Mouse (Mus musculus) left cerebral cortex, adult 2 months (tissue): Measurements from ENCODE around the gene Tmem132c. TPM values are rescaled to one million over a fixed set of nuclear protein-coding genes. Genes with fewer than 3 reads are reported as not detected.

Experiments used
- DNase-seq, 2 experiments: peaks; one replicate each; pipeline ENCODE4 v3.0.0; 2021 to 2022; ENCODE audit warnings: low spot score in 2 of 2, mixed read lengths in 1 of 2; ENCODE audit errors: extremely low spot score in 1 of 2
- H3K27ac ChIP-seq: fragments of 200-600 bp; 2 replicates; pipeline ENCODE4 v1.8.1; 2022
- H3K4me3 ChIP-seq: fragments of 200-600 bp; 2 replicates; pipeline ENCODE4 v1.8.1; 2022
- CTCF ChIP-seq: fragments of 200-600 bp; IDR thresholded peaks from 2 replicates; pipeline ENCODE4 v1.8.1; 2022; ENCODE audit warnings: antibody characterized with exemption, mild to moderate bottlenecking, moderate library complexity
- intact Hi-C: fragments of 180-260 bp; cut with DNase I; formaldehyde crosslinking; loops from one replicate; pipeline ENCODE4 v1.15.1; 2025
- total RNA-seq, 2 experiments: library from RNA; stranded (reverse); gene quantifications; 2 replicates each; pipeline ENCODE4 v1.2.3; 2021

The Tmem132c gene
- total RNA-seq, 2 experiments from 2014 or later = 6.2 to 9.5 TPM

- H3K27ac ChIP-seq = peak overlapping the region; percentile 57
- TF ChIP-seq CTCF = no peak
- intact Hi-C loops = no loop called here
Observed at GRCm38 (mm10) chr5:127595676-127596075, 354.1 kb downstream of the Tmem132c start.

GRCm38 (mm10) chr5:127596862-127597261 is 355.3 kb downstream of the Tmem132c start:
- H3K27ac ChIP-seq = peak overlapping the region; percentile 56; the same call in 1 of the 2 replicates
- TF ChIP-seq CTCF = no peak
- H3K4me3 ChIP-seq = no peak overlapping the region
- intact Hi-C loops = no loop called here
- no peak for DNase-seq

More at GRCm38 (mm10) chr5:127595676-127596075, 354.1 kb downstream of the Tmem132c start:
- no peak overlapping the region for H3K4me3 ChIP-seq
- no peak for DNase-seq

- Histone ChIP-seq H3K4me3 (no peak overlapping the region), H3K27ac (no peak overlapping the region)
- intact Hi-C loops = no loop called here
- no peak for DNase-seq
- no peak for TF ChIP-seq CTCF
Observed at GRCm38 (mm10) chr5:127602996-127603395, 361.4 kb downstream of the Tmem132c start.

- intact Hi-C loops = no loop called here
Observed at GRCm38 (mm10) chr5:127607507-127607906, 365.9 kb downstream of the Tmem132c start.

GRCm38 (mm10) chr5:127609191-127609714 is 367.6 kb downstream of the Tmem132c start:
- DNase-seq = no peak
- Histone ChIP-seq H3K27ac (peak overlapping the region; percentile 42; the same call in 1 of the 2 replicates), H3K4me3 (no peak overlapping the region)
- no peak for TF ChIP-seq CTCF
- intact Hi-C loops = no loop called here

More at GRCm38 (mm10) chr5:127607507-127607906, 365.9 kb downstream of the Tmem132c start:
- no peak for DNase-seq
- no peak overlapping the region for H3K4me3 ChIP-seq
- H3K27ac ChIP-seq = peak overlapping the region; percentile 10; the same call in 1 of the 2 replicates
- TF ChIP-seq CTCF = no peak

GRCm38 (mm10) chr5:127610787-127611509 is 369.3 kb downstream of the Tmem132c start:
- peak overlapping the region; percentile 56 for H3K27ac ChIP-seq
- peak in 1 of 2 experiments; percentile 38 for DNase-seq
- intact Hi-C loops = no loop called here
- no peak for TF ChIP-seq CTCF
- no peak overlapping the region for H3K4me3 ChIP-seq

GRCm38 (mm10) chr5:127611881-127612280 is 370.3 kb downstream of the Tmem132c start:
- intact Hi-C loops = no loop called here
- no peak for TF ChIP-seq CTCF
- DNase-seq = no peak
- no peak overlapping the region for H3K4me3 ChIP-seq
- H3K27ac ChIP-seq = peak overlapping the region; percentile 56

- no peak for DNase-seq
- peak overlapping the region; percentile 56; the same call in 1 of the 2 replicates for H3K27ac ChIP-seq
- intact Hi-C loops = no loop called here
- no peak for TF ChIP-seq CTCF
- no peak overlapping the region for H3K4me3 ChIP-seq
Observed at GRCm38 (mm10) chr5:127612397-127612796, 370.8 kb downstream of the Tmem132c start.
